Mouse (Mus musculus) stomach, postnatal 0 days (tissue): ENCODE results near the gene Prelp. TPM values are rescaled to one million over a fixed set of nuclear protein-coding genes. Genes with fewer than 3 reads are reported as not detected.

Experiments used
- ATAC-seq: fragments of 200-750 bp; cut with Nextera tagmentation; 2 replicates; pipeline ENCODE4 v1.8.0; 2017; ENCODE audit not compliant: low FRiP score, low TSS enrichment
- DNase-seq: peaks from one replicate; pipeline ENCODE4 v3.0.0-alpha.2; 2016; ENCODE audit warnings: low spot score
- H3K27ac ChIP-seq: fragments of 300-500 bp; sonication (generic); replicated peaks from 2 replicates; pipeline ENCODE4 v1.5.1; 2014; ENCODE audit warnings: mild to moderate bottlenecking, control low read depth
- H3K27me3 ChIP-seq: fragments of 300-500 bp; sonication (generic); 2 replicates; pipeline ENCODE4 v1.6.1; 2014; ENCODE audit warnings: low read length; ENCODE audit not compliant: control insufficient read depth, insufficient read depth
- H3K36me3 ChIP-seq: fragments of 300-500 bp; sonication (generic); 2 replicates; pipeline ENCODE4 v1.6.1; 2014; ENCODE audit warnings: low read length, mixed read lengths; ENCODE audit not compliant: control insufficient read depth, insufficient read depth
- H3K4me1 ChIP-seq: fragments of 300-500 bp; sonication (generic); replicated peaks from 2 replicates; pipeline ENCODE4 v1.6.1; 2014; ENCODE audit warnings: antibody characterized with exemption; ENCODE audit not compliant: control insufficient read depth, insufficient read depth
- H3K4me2 ChIP-seq: fragments of 300-500 bp; sonication (generic); replicated peaks from 2 replicates; pipeline ENCODE4 v1.6.1; 2014; ENCODE audit warnings: low read depth, mild to moderate bottlenecking, control low read depth, moderate library complexity
- H3K4me3 ChIP-seq: fragments of 300-500 bp; sonication (generic); 2 replicates; pipeline ENCODE4 v1.5.1; 2014; ENCODE audit warnings: low read depth, low read length, control low read depth
- H3K9ac ChIP-seq: fragments of 300-500 bp; sonication (generic); 2 replicates; pipeline ENCODE4 v1.6.1; 2014; ENCODE audit warnings: mild to moderate bottlenecking, low read length, control low read depth, mixed read lengths
- H3K9me3 ChIP-seq: fragments of 300-500 bp; sonication (generic); 2 replicates; pipeline ENCODE4 v1.6.1; 2016; ENCODE audit warnings: low read length; ENCODE audit not compliant: control insufficient read depth
- CTCF ChIP-seq: IDR thresholded peaks from 2 replicates; pipeline ENCODE4 v1.5.1; 2016; ENCODE audit warnings: antibody characterized with exemption, low read depth, mild to moderate bottlenecking, moderate library complexity
- EP300 ChIP-seq: optimal IDR thresholded peaks from 2 replicates; pipeline ENCODE3; 2016; ENCODE audit warnings: antibody characterized with exemption
- WGBS: fragments of 180-500 bp; shearing (Covaris S2); extraction: QIAGEN DNeasy Blood & Tissue Kit; methylation state at CpG from one replicate; pipeline ENCODE4 v1.1.7; 2014; 5-methylcytosine and 5-hydroxymethylcytosine counted together
- polyA plus RNA-seq: library from polyadenylated mRNA; unstranded; fragments of >200 nt; fragmentation: Nextera tagmentation; extraction: Ambion mirVana; gene quantifications from 2 replicates; pipeline ENCODE4 v1.2.1, GENCODE M21; 2015

Prelp gene
- polyA plus RNA-seq, 1 experiment from 2014 or later: 4.7 TPM

DNA sequence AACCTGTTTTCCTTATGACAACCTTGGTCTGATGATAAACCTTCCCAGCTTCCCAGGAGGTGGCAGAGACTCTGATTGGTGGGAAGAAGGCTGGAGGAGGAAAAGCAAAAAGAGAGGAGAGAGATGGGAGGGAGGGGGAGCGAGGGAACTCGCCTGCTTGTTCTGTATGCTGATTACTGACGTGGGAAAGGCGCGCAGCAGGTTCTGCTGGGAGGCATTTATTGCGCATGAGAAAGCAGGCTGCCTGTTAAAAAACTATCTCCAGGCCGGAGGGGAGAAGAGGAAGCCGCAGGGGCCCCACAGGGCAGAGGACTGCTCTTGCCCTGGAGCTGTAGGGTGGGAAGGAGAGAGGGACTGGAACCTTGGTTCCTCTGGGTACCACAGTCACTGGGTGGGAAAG is 34.2 kb downstream of the Prelp start:
- no peak for DNase-seq
- Histone ChIP-seq H3K9ac (no peak overlapping the region), H3K4me1 (peaks cover 4% of the 10 kb centered on the region), H3K9me3 (no peaks in the 10 kb centered on the region), H3K4me3 (no peak overlapping the region), H3K36me3 (no peaks in the 10 kb centered on the region), H3K27me3 (no peaks in the 10 kb centered on the region), H3K27ac (no peak overlapping the region), H3K4me2 (no peak overlapping the region)
- TF ChIP-seq CTCF: no peak
- TF ChIP-seq EP300: no peak
- no peak for ATAC-seq
- WGBS: 37% methylated on average over 8 of the region's 8 CpGs

DNA sequence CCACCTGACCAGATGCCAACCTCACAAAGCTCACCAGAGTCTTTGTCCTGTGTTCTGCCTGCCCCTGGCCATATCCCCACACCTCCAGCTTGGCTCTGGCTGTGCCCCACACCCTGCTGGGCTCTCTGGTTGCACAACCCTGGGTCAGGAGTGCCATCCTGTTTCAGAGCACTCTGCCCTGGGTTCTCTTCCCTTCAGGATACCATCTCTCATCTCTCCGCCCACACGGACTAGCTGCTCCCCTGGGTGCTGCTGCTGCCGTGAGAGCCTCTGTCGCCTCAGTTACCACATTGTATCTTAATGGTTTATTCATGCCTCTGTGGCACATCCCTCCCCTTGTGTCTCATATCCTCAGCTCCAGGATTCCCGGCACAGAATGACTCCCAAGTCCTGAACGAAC is 34.8 kb downstream of the Prelp start:
- no peak overlapping the region for H3K27ac ChIP-seq
- H3K4me1 ChIP-seq: peaks cover 4% of the 10 kb centered on the region
- TF ChIP-seq CTCF: no peak
- no peak overlapping the region for H3K9ac ChIP-seq
- no peaks in the 10 kb centered on the region for H3K36me3 ChIP-seq
- no peak overlapping the region for H3K4me2 ChIP-seq
- DNase-seq (no peak), ATAC-seq (no peak)
- WGBS: 63% methylated on average over 6 of the region's 6 CpGs
- no peak overlapping the region for H3K4me3 ChIP-seq
- H3K27me3 ChIP-seq: no peaks in the 10 kb centered on the region
- H3K9me3 ChIP-seq: no peaks in the 10 kb centered on the region

DNA sequence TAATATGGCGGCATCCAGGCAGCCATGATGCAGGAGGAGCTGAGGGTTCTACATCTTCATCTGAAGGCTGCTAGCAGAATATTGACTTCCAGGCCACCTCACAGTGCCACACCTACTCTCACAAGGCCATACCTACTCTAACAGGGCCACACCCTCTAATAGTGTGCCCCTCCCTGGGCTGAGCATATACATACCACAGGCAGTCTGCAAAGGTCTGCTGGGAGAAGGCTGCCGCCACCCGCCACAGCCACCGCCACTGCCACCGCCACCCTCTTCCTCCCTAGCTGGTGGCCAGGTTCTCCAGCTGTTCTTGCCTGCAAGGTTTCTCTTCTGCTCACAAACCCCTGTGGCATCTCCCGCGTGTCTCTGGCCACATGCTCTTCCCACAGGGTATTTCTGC is 35.4 kb downstream of the Prelp start:
- TF ChIP-seq CTCF: no peak
- no peak for TF ChIP-seq EP300

DNA sequence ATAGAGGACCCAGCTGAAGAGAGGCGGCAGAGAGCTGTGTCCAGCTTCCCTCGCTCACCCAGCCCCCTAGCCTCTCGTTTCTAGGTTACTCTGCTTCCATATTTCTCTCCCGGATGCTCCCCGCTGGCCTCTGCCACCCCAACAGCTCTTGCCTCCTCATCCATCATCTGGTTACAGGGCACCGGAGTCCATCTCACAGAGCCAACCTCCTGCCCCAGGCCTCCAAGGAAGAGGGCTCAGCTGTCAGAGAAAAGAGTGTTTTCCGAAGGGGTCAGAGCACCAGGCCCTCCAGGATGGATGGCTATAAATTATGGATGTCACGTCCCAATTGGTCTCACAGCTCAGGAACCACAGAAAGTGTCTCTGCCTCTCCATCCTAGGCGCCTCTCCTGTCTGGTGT is 36.5 kb downstream of the Prelp start:
- no peaks in the 10 kb centered on the region for H3K36me3 ChIP-seq
- no peak for ATAC-seq
- no peak overlapping the region for H3K9ac ChIP-seq
- H3K9me3 ChIP-seq: no peaks in the 10 kb centered on the region
- H3K4me2 ChIP-seq: no peak overlapping the region
- H3K27ac ChIP-seq: no peak overlapping the region
- H3K27me3 ChIP-seq: no peaks in the 10 kb centered on the region
- no peak for TF ChIP-seq EP300
- no peak for TF ChIP-seq CTCF
- no peak for DNase-seq
- no peak overlapping the region for H3K4me3 ChIP-seq
- WGBS: 68% methylated on average over 9 of the region's 9 CpGs
- no peaks in the 10 kb centered on the region; the same call in none of the 2 replicates for H3K4me1 ChIP-seq

More for the DNA sequence above, 35.4 kb downstream of the Prelp start:
- 88% methylated on average over 7 of the region's 7 CpGs for WGBS
- Histone ChIP-seq H3K9ac (no peak overlapping the region), H3K4me2 (no peak overlapping the region), H3K4me3 (no peak overlapping the region), H3K36me3 (no peaks in the 10 kb centered on the region), H3K27me3 (no peaks in the 10 kb centered on the region), H3K4me1 (peaks cover 4% of the 10 kb centered on the region), H3K27ac (no peak overlapping the region), H3K9me3 (no peaks in the 10 kb centered on the region)
- ATAC-seq (peak; percentile 82), DNase-seq (peak; percentile 60)

DNA sequence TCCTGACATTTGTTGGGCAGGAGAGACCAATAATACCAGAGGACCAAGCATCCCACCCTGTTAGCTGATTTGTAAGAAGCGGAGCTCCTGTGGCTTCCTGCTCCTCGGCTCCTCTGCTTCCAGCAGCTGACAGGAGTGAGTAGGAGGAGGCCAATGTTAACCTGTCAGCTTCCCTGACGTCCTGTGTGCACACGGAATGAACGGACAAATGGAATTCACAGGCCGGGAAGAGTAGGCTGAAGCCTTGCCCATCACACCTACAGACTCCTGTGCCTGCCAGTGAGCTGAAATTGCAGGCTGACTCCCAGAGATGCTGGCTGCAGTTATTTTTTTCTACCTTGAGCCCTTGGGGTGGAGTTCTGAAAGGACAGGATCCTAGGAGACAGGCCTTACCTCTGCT is 37.1 kb downstream of the Prelp start:
- Histone ChIP-seq H3K4me1 (no peaks in the 10 kb centered on the region; the same call in none of the 2 replicates), H3K27me3 (no peaks in the 10 kb centered on the region), H3K9ac (no peak overlapping the region), H3K27ac (no peak overlapping the region), H3K4me3 (no peak overlapping the region), H3K36me3 (no peaks in the 10 kb centered on the region), H3K9me3 (no peaks in the 10 kb centered on the region), H3K4me2 (no peak overlapping the region)
- 84% methylated on average over 6 of the region's 6 CpGs for WGBS
- ATAC-seq: no peak
- TF ChIP-seq EP300 (no peak), CTCF (no peak)
- DNase-seq: no peak

DNA sequence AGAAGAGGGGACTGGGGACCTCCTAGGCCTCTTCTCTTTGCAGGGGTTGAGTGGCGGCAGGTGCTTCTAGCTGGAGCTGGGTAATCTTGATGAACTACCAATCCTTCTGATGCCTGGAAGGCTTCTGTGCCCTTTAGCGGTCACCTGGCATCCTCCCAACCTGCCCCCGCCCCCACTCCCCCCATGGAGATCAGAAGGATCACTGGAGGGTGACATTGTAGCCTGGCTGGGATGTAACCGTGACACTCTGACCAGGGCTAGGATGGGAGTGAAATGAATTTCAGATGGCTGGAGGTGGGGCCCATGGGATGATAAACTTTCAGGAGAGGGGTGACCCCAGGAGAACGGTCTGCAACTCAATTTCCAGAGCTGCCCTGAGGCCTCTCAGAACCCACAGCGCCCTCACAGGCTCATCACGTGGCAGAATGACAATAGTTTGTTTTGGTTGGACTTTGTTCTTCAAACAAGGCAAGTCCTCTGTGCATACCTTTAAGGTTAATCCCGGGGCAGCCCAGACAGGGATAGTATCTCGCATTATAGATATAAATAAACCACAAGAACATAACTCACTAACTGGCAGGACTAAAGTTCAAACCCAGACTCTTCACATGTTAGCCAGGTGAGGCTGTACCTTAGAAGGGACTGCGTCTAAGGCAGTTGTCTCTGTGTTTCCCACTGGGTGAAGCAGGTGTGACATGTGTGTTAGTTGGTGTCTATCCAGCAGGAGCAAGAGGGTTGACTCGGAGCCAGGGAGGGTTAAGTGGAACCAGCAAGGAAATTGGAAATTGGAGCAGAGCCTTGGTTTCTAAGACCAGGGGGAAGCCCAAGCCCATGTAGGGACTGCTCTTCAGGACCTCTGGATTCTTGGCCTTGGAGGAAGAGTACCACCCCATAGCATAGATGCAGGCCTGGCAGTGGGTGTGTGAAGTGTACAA is 38.7 kb downstream of the Prelp start:
- DNase-seq (peak; percentile 44), ATAC-seq (peak; percentile 69)
- Histone ChIP-seq H3K27me3 (no peaks in the 10 kb centered on the region), H3K9me3 (no peaks in the 10 kb centered on the region), H3K36me3 (no peaks in the 10 kb centered on the region), H3K4me2 (no peak overlapping the region), H3K9ac (no peak overlapping the region), H3K27ac (no peak overlapping the region), H3K4me3 (no peak overlapping the region), H3K4me1 (no peaks in the 10 kb centered on the region; the same call in 1 of the 2 replicates)
- 44% methylated on average over 11 of the region's 11 CpGs for WGBS
- TF ChIP-seq CTCF (no peak), EP300 (no peak)
